Mouse (Mus musculus) left cerebral cortex, postnatal 36 days (tissue): ENCODE data around the gene Plekha7. TPM values are rescaled to one million over a fixed set of nuclear protein-coding genes. Genes with fewer than 3 reads are reported as not detected.

Experiments used
- DNase-seq, 2 experiments: peaks; one replicate each; pipeline ENCODE4 v3.0.0; 2021 to 2022; ENCODE audit warnings: low spot score in 2 of 2, mixed read lengths in 1 of 2
- intact Hi-C: fragments of 180-260 bp; cut with DNase I; formaldehyde crosslinking; loops from one replicate; pipeline ENCODE4 v1.15.1; 2025
- total RNA-seq, 2 experiments: library from RNA; stranded (reverse); gene quantifications; 2 replicates each; pipeline ENCODE4 v1.2.3; 2021

Gene Plekha7
- 10 to 100 TPM; 22.0 to 24.8 TPM for total RNA-seq

GRCm38 (mm10) chr7:116307871-116308631 is at the start of gene Plekha7:
Gene Plekha7 (minus strand): TSS chr7:116308376.
- intact Hi-C loops, result loop anchor here (5.0 kb wide), 1 partner anchor 46 kb away; no protein-coding TSS in a partner anchor
- no peak for DNase-seq

GRCm38 (mm10) chr7:116336226-116336625 is 28.1 kb upstream of the Plekha7 start:
- peak in 1 of 2 experiments; percentile 26 for DNase-seq
- intact Hi-C loops, result no loop called here

- DNase-seq, result no peak
- intact Hi-C loops, result loop anchor here (2.0 kb wide), 1 partner anchor 108 kb away; the partner anchor contains the start of gene Pik3c2a
These were observed 27.0 kb upstream of the Plekha7 start for GRCm38 (mm10) chr7:116335133-116335532.

- DNase-seq, result no peak
- intact Hi-C loops, result loop anchor here (2.0 kb wide), 1 partner anchor 108 kb away; the partner anchor contains the start of gene Pik3c2a
These were observed 26.5 kb upstream of the Plekha7 start for GRCm38 (mm10) chr7:116334669-116335038.

- intact Hi-C loops, result loop anchor here (2.0 kb wide), 1 partner anchor 109 kb away; the partner anchor contains the start of gene Pik3c2a
- DNase-seq, result peak; percentile 98 to 99
These were observed 25.8 kb upstream of the Plekha7 start, which contains the start of gene Rps13 for GRCm38 (mm10) chr7:116333713-116334668. Gene Rps13 (minus strand): TSS chr7:116334195.

- DNase-seq, result peak; percentile 30 to 34
- intact Hi-C loops, result no loop called here
These were observed 23.1 kb upstream of the Plekha7 start for GRCm38 (mm10) chr7:116331246-116331645.

- DNase-seq, result no peak
- intact Hi-C loops, result loop anchor here (10.0 kb wide), 1 partner anchor 195 kb away; no protein-coding TSS in a partner anchor
These were observed 21.7 kb upstream of the Plekha7 start for GRCm38 (mm10) chr7:116329858-116330257.

GRCm38 (mm10) chr7:116328777-116329176 is 20.6 kb upstream of the Plekha7 start:
- no peak for DNase-seq
- intact Hi-C loops, result loop anchor here (10.0 kb wide), 1 partner anchor 194 kb away; no protein-coding TSS in a partner anchor

GRCm38 (mm10) chr7:116327901-116328300 is 19.7 kb upstream of the Plekha7 start:
- intact Hi-C loops, result loop anchor here (10.0 kb wide), 1 partner anchor 193 kb away; no protein-coding TSS in a partner anchor

GRCm38 (mm10) chr7:116323331-116323964 is 15.3 kb upstream of the Plekha7 start:
- intact Hi-C loops, result loop anchor here (1.0 to 10.0 kb wide), 2 partner anchors 77 to 189 kb away; no protein-coding TSS in a partner anchor

More at GRCm38 (mm10) chr7:116327901-116328300, 19.7 kb upstream of the Plekha7 start:
- no peak for DNase-seq

GRCm38 (mm10) chr7:116309456-116309855 is 1.3 kb upstream of the Plekha7 start:
- DNase-seq, result no peak
- intact Hi-C loops, result loop anchor here (5.0 kb wide), 1 partner anchor 47 kb away; no protein-coding TSS in a partner anchor

More at GRCm38 (mm10) chr7:116323331-116323964, 15.3 kb upstream of the Plekha7 start:
- peak; percentile 38 to 55 for DNase-seq

- intact Hi-C loops, result loop anchor here (5.0 kb wide), 1 partner anchor 46 kb away; no protein-coding TSS in a partner anchor
- DNase-seq, result no peak
These were observed 436 bp upstream of the Plekha7 start for GRCm38 (mm10) chr7:116308632-116308991.

- DNase-seq, result peak; percentile 24 to 29
- intact Hi-C loops, result loop anchor here (5.0 kb wide), 1 partner anchor 45 kb away; no protein-coding TSS in a partner anchor
These were observed 891 bp downstream of the Plekha7 start for GRCm38 (mm10) chr7:116307099-116307870.

GRCm38 (mm10) chr7:116306601-116307000 is 1.6 kb downstream of the Plekha7 start:
- intact Hi-C loops, result loop anchor here (5.0 kb wide), 1 partner anchor 44 kb away; no protein-coding TSS in a partner anchor
- no peak for DNase-seq

- no peak for DNase-seq
- intact Hi-C loops, result no loop called here
These were observed 6.4 kb downstream of the Plekha7 start for GRCm38 (mm10) chr7:116301661-116302311.

GRCm38 (mm10) chr7:116301144-116301543 is 7.0 kb downstream of the Plekha7 start:
- no peak for DNase-seq
- intact Hi-C loops, result no loop called here

- DNase-seq, result no peak
- intact Hi-C loops, result no loop called here
These were observed 9.3 kb downstream of the Plekha7 start for GRCm38 (mm10) chr7:116298851-116299250.

- intact Hi-C loops, result no loop called here
- no peak for DNase-seq
These were observed 9.8 kb downstream of the Plekha7 start for GRCm38 (mm10) chr7:116298389-116298788.
